In the genomic region with DNA sequence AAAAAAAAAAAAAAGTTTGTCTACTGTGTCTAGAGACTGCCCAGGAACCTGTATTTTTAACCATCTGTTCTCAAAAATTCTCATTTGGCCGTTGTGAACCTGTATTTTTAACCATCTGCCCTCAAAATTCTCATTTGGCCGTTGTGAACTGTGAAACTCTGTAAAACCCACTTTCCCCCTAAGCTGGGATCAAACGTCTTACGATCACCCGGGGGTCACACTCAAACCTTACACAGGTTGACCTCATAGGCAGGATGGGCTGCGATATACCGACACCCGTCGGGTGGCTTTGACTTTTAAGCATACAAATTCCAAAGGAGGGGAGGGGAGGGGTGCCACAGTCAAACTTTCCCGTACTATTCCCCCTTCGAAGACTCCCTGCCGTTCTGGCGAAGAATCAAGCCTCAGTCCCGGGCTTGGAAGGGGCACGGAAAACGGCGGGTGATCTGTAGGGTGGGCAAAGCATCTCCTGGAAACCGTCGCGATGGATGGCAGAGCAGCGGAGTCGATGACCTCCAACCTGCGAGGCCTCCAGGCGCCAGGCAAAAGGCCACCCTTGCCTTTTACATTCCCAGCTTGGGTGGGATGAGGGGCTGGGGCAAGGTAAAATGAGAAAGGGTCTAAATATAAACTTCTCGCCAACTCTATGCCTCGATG, we compare ENCODE assay signal across 9 mouse cellular contexts. TPM values are rescaled to one million over a fixed set of nuclear protein-coding genes. Genes with fewer than 3 reads are reported as not detected.
DNase-seq lines count a peak whose midpoint lies in the region; ATAC-seq lines count a peak whose summit lies in the region.
"Had no signal": no experiment of that assay in that cellular context is flagged by ENCODE, and none has a peak within 500 bp of the region (broad histone marks: within the 10 kb centered on the region; RNA-seq: fewer than 3 reads in every experiment).

No protein-coding gene starts in this region.

- peak overlapping the region; percentile 98; the same call in 1 of the 2 replicates for H3K27ac ChIP-seq in hindbrain, embryonic 13.5 days
- H3K27ac ChIP-seq in midbrain, embryonic 10.5 days (replicated peaks) = peak overlapping the region; percentile 98

- no peaks in the 10 kb centered on the region for H3K9me3 ChIP-seq in hindbrain, embryonic 13.5 days
- no peaks in the 10 kb centered on the region for H3K9me3 ChIP-seq in midbrain, embryonic 10.5 days (replicated peaks)

- peaks cover 66% of the 10 kb centered on the region for H3K4me1 ChIP-seq in hindbrain, embryonic 13.5 days (replicated peaks)
- H3K4me1 ChIP-seq in midbrain, embryonic 10.5 days = peaks cover 71% of the 10 kb centered on the region

- ATAC-seq in hindbrain, embryonic 13.5 days (ENCODE audit: low FRiP score) = no peak
- ATAC-seq in activated CD4-positive, CD25-positive, alpha-beta regulatory T cell, adult 4 months = no peak

- H3K27me3 ChIP-seq in hindbrain, embryonic 13.5 days = no peaks in the 10 kb centered on the region
- no peaks in the 10 kb centered on the region for H3K27me3 ChIP-seq in midbrain, embryonic 10.5 days (ENCODE audit: low read depth, poor library complexity, severe bottlenecking)
- H3K27me3 ChIP-seq: Patski had no signal

- peak overlapping the region; percentile 95 for H3K4me3 ChIP-seq in hindbrain, embryonic 13.5 days
- peak overlapping the region; percentile 93 for H3K4me3 ChIP-seq in midbrain, embryonic 10.5 days

- peak overlapping the region; percentile 96 for H3K9ac ChIP-seq in hindbrain, embryonic 13.5 days

- H3K36me3 ChIP-seq in hindbrain, embryonic 13.5 days = no peaks in the 10 kb centered on the region
- peaks cover 25% of the 10 kb centered on the region for H3K36me3 ChIP-seq in midbrain, embryonic 10.5 days

- H3K4me2 ChIP-seq in hindbrain, embryonic 13.5 days = peak overlapping the region; percentile 94

- 3% methylated on average over 26 of the region's 26 CpGs for WGBS in hindbrain, embryonic 13.5 days
- 4% methylated on average over 26 of the region's 26 CpGs for WGBS in midbrain, embryonic 10.5 days

- DNase-seq in adrenal gland, postnatal 10 days = peak; percentile 49
- no peak for DNase-seq in adrenal gland, postnatal 25 days
- peak; percentile 53 for DNase-seq in 3134 (ENCODE audit: extremely low read depth, insufficient read length, low spot score)
- peak; percentile 54 to 56 for DNase-seq in cerebellum, postnatal 10 days
- peak; percentile 51 for DNase-seq in midbrain, embryonic 10.5 days (ENCODE audit: low spot score)
- DNase-seq in layer of hippocampus, postnatal 36 days = no peak

RNA-seq across cellular contexts. Expression of a gene that starts 0.9 kb away (rescaled TPM):
- 100 to 1,000 TPM; 160 to 163 TPM for total RNA-seq in adrenal gland, postnatal 10 days (2021)
- total RNA-seq in adrenal gland, postnatal 25 days (2021) = 139 and 194 TPM in 2 replicates
- 22.3 and 27.2 TPM in 2 replicates for polyA plus RNA-seq in hindbrain, embryonic 13.5 days (2015; fragmentation: Nextera tagmentation; extraction: Ambion mirVana)
- polyA plus RNA-seq in midbrain, embryonic 10.5 days (2016; fragmentation: Nextera tagmentation; extraction: Ambion mirVana) = 56.5 and 69.5 TPM in 2 replicates
- total RNA-seq in layer of hippocampus, postnatal 36 days (2021) = 10 to 100 TPM; 92.7 to 96.4 TPM
- polyA plus RNA-seq in activated CD4-positive, CD25-positive, alpha-beta regulatory T cell, adult 4 months (2017; shearing (Covaris generic)) = 10 to 100 TPM; 26.8 to 37.1 TPM

RNA-seq across cellular contexts. Expression of a gene that starts 22.3 kb away (rescaled TPM):
- 10 to 100 TPM; 31.8 to 34.1 TPM for total RNA-seq in adrenal gland, postnatal 10 days (2021)
- total RNA-seq in adrenal gland, postnatal 25 days (2021) = 36.2 and 41.3 TPM in 2 replicates
- 36.7 and 38.0 TPM in 2 replicates for polyA plus RNA-seq in hindbrain, embryonic 13.5 days (2015; fragmentation: Nextera tagmentation; extraction: Ambion mirVana)
- 66.7 and 68.7 TPM in 2 replicates for polyA plus RNA-seq in midbrain, embryonic 10.5 days (2016; fragmentation: Nextera tagmentation; extraction: Ambion mirVana)
- 10 to 100 TPM; 31.5 TPM for total RNA-seq in layer of hippocampus, postnatal 36 days (2021)
- polyA plus RNA-seq in activated CD4-positive, CD25-positive, alpha-beta regulatory T cell, adult 4 months (2017; shearing (Covaris generic)) = 10 to 100 TPM; 18.3 to 19.0 TPM

RNA-seq across cellular contexts. Expression of a gene that starts 37.1 kb away (rescaled TPM):
- total RNA-seq in adrenal gland, postnatal 10 days (2021) = 1 to 10 TPM; 4.1 to 4.4 TPM
- 36.4 and 44.4 TPM in 2 replicates for total RNA-seq in adrenal gland, postnatal 25 days (2021)
- 12.4 and 13.0 TPM in 2 replicates for polyA plus RNA-seq in hindbrain, embryonic 13.5 days (2015; fragmentation: Nextera tagmentation; extraction: Ambion mirVana)
- 1.2 and 1.3 TPM in 2 replicates for polyA plus RNA-seq in midbrain, embryonic 10.5 days (2016; fragmentation: Nextera tagmentation; extraction: Ambion mirVana)
- 100 to 1,000 TPM; 122 to 139 TPM for total RNA-seq in layer of hippocampus, postnatal 36 days (2021)
- under 1 TPM in 1 of 2 experiments, not detected in 1; 0.54 TPM for polyA plus RNA-seq in activated CD4-positive, CD25-positive, alpha-beta regulatory T cell, adult 4 months (2017; shearing (Covaris generic))

RNA-seq across cellular contexts. Expression of a gene that starts 37.9 kb away (rescaled TPM):
- total RNA-seq in adrenal gland, postnatal 10 days (2021) = 100 to 1,000 TPM; 356 to 367 TPM
- 181 and 197 TPM in 2 replicates for total RNA-seq in adrenal gland, postnatal 25 days (2021)
- 24.4 and 25.2 TPM in 2 replicates for polyA plus RNA-seq in hindbrain, embryonic 13.5 days (2015; fragmentation: Nextera tagmentation; extraction: Ambion mirVana)
- polyA plus RNA-seq in midbrain, embryonic 10.5 days (2016; fragmentation: Nextera tagmentation; extraction: Ambion mirVana) = 60.0 and 65.2 TPM in 2 replicates
- total RNA-seq in layer of hippocampus, postnatal 36 days (2021) = 10 to 100 TPM in 1 of 2 experiments, 1 to 10 TPM in 1; 8.8 to 10.3 TPM
- polyA plus RNA-seq in activated CD4-positive, CD25-positive, alpha-beta regulatory T cell, adult 4 months (2017; shearing (Covaris generic)) = 10 to 100 TPM; 14.7 to 24.1 TPM

RNA-seq across cellular contexts. Expression of a gene that starts 59.0 kb away (rescaled TPM):
- not detected for total RNA-seq in adrenal gland, postnatal 10 days (2021)
- not detected in 2 replicates for total RNA-seq in adrenal gland, postnatal 25 days (2021)
- polyA plus RNA-seq in hindbrain, embryonic 13.5 days (2015; fragmentation: Nextera tagmentation; extraction: Ambion mirVana) = 42.7 and 44.4 TPM in 2 replicates
- 23.5 and 25.4 TPM in 2 replicates for polyA plus RNA-seq in midbrain, embryonic 10.5 days (2016; fragmentation: Nextera tagmentation; extraction: Ambion mirVana)
- not detected for total RNA-seq in layer of hippocampus, postnatal 36 days (2021)
- polyA plus RNA-seq in activated CD4-positive, CD25-positive, alpha-beta regulatory T cell, adult 4 months (2017; shearing (Covaris generic)) = 10 to 100 TPM; 11.7 to 19.1 TPM
- polyA plus RNA-seq: Patski had no signal

Comparison
In these comparisons a context has a peak if more than half of its experiments do, and no peak if none do; other contexts are left out.
1. DNase-seq: peak in adrenal gland, postnatal 10 days (single experiment), 3134 (single experiment), cerebellum, postnatal 10 days (2 of 2) and midbrain, embryonic 10.5 days (single experiment); none in adrenal gland, postnatal 25 days (single experiment) and layer of hippocampus, postnatal 36 days (0 of 2).